Mouse (Mus musculus) heart, adult 2 months (tissue): ENCODE data around the gene Gm10282. TPM values are rescaled to one million over a fixed set of nuclear protein-coding genes. Genes with fewer than 3 reads are reported as not detected.

ENCODE experiments used
- DNase-seq, 2 experiments: peaks; one replicate each; pipeline ENCODE4 v3.0.0; 2021
- H3K27ac ChIP-seq: fragments of 200-600 bp; 2 replicates; pipeline ENCODE4 v1.8.1; 2022
- H3K27me3 ChIP-seq: fragments of 200-500 bp; 2 replicates; pipeline ENCODE4 v1.6.1; 2012; ENCODE audit warnings: mild to moderate bottlenecking, low read length, inconsistent platforms, mixed read lengths; ENCODE audit not compliant: control insufficient read depth, insufficient read depth
- H3K36me3 ChIP-seq: fragments of 200-500 bp; 2 replicates; pipeline ENCODE4 v1.6.1; 2012; ENCODE audit warnings: low read length, inconsistent platforms; ENCODE audit not compliant: control insufficient read depth, insufficient read depth
- H3K4me1 ChIP-seq: fragments of 200-500 bp; 2 replicates; pipeline ENCODE4 v1.6.1; 2011; ENCODE audit warnings: low read length; ENCODE audit not compliant: control insufficient read depth, insufficient read depth
- H3K4me3 ChIP-seq: fragments of 200-600 bp; 2 replicates; pipeline ENCODE4 v1.8.1; 2022
- H3K79me2 ChIP-seq: fragments of 200-500 bp; replicated peaks from 2 replicates; pipeline ENCODE4 v1.6.1; 2012; ENCODE audit warnings: mild to moderate bottlenecking, inconsistent platforms, low read length, moderate library complexity, mixed read lengths; ENCODE audit not compliant: control insufficient read depth, insufficient read depth
- H3K9ac ChIP-seq: fragments of 200-500 bp; 2 replicates; pipeline ENCODE4 v1.6.1; 2012; ENCODE audit warnings: low read depth, mild to moderate bottlenecking, control low read depth, inconsistent platforms, low read length, mixed read lengths
- CTCF ChIP-seq: fragments of 200-600 bp; IDR thresholded peaks from 2 replicates; pipeline ENCODE4 v1.8.1; 2022; ENCODE audit warnings: antibody characterized with exemption, mild to moderate bottlenecking, moderate library complexity
- EP300 ChIP-seq: fragments of 200-500 bp; IDR thresholded peaks from 2 replicates; pipeline ENCODE4 v1.6.1; 2011; ENCODE audit warnings: low read depth, low read length, control low read depth; ENCODE audit not compliant: insufficient read depth
- POLR2A ChIP-seq: fragments of 200-500 bp; IDR thresholded peaks from 2 replicates; pipeline ENCODE4 v1.6.1; 2011; ENCODE audit warnings: mild to moderate bottlenecking, low read depth, low read length, control low read depth; ENCODE audit not compliant: insufficient read depth
- WGBS: fragments of 180-500 bp; shearing (Covaris S2); methylation state at CpG from one replicate; pipeline ENCODE4 v1.1.7; 2018; 5-methylcytosine and 5-hydroxymethylcytosine counted together
- intact Hi-C: fragments of 180-260 bp; cut with DNase I; formaldehyde crosslinking; loops from one replicate; pipeline ENCODE4 v1.15.1; 2025
- polyA plus RNA-seq: library from polyadenylated mRNA; depleted of rRNA; stranded (reverse); fragments of >200 nt; gene quantifications from 2 replicates; pipeline ENCODE4 v1.2.3, GENCODE M21; 2012
- total RNA-seq, 2 experiments: library from RNA; stranded (reverse); gene quantifications; 2 replicates each; pipeline ENCODE4 v1.2.3; 2021

Gm10282 gene
- total and polyA plus RNA-seq, 3 experiments, result 2.9 to 8.5 (median 6.7) TPM

GRCm38 (mm10) chr8:72267106-72267505 is 38.0 kb downstream of the Gm10282 start:
- H3K4me3 ChIP-seq, result no peak overlapping the region
- H3K27me3 ChIP-seq, result no peaks in the 10 kb centered on the region
- intact Hi-C loops, result no loop called here
- H3K4me1 ChIP-seq, result peaks cover 27% of the 10 kb centered on the region
- H3K9ac ChIP-seq, result no peak overlapping the region
- H3K36me3 ChIP-seq, result peaks cover 3% of the 10 kb centered on the region; the same call in 1 of the 2 replicates
- WGBS, result 95% methylated on average over 8 of the region's 8 CpGs
- DNase-seq, result no peak
- H3K27ac ChIP-seq, result peak overlapping the region; percentile 91
- H3K79me2 ChIP-seq, result no peaks in the 10 kb centered on the region
- TF ChIP-seq EP300 (no peak), CTCF (no peak), POLR2A (no peak)

GRCm38 (mm10) chr8:72266671-72267070 is 38.4 kb downstream of the Gm10282 start:
- H3K79me2 ChIP-seq, result no peaks in the 10 kb centered on the region
- peaks cover 30% of the 10 kb centered on the region for H3K4me1 ChIP-seq
- TF ChIP-seq EP300, result no peak
- TF ChIP-seq CTCF, result no peak
- TF ChIP-seq POLR2A, result no peak
- H3K27me3 ChIP-seq, result no peaks in the 10 kb centered on the region
- H3K4me3 ChIP-seq, result no peak overlapping the region
- H3K36me3 ChIP-seq, result peaks cover 3% of the 10 kb centered on the region; the same call in 1 of the 2 replicates
- H3K9ac ChIP-seq, result no peak overlapping the region
- DNase-seq, result no peak
- intact Hi-C loops, result no loop called here
- H3K27ac ChIP-seq, result peak overlapping the region; percentile 75

GRCm38 (mm10) chr8:72265342-72265741 is 39.7 kb downstream of the Gm10282 start:
- Histone ChIP-seq H3K4me3 (no peak overlapping the region), H3K9ac (peak overlapping the region; percentile 53; the same call in 1 of the 2 replicates), H3K27me3 (no peaks in the 10 kb centered on the region), H3K27ac (peak overlapping the region; percentile 75), H3K4me1 (peaks cover 34% of the 10 kb centered on the region), H3K79me2 (no peaks in the 10 kb centered on the region), H3K36me3 (peaks cover 5% of the 10 kb centered on the region)
- DNase-seq, result peak; percentile 74 to 87
- TF ChIP-seq CTCF (no peak), EP300 (peak; percentile 99), POLR2A (peak; percentile 82)
- WGBS, result 19% methylated on average over 6 of the region's 7 CpGs
- intact Hi-C loops, result no loop called here

- TF ChIP-seq CTCF, result no peak
- no peak for TF ChIP-seq POLR2A
- no peak for TF ChIP-seq EP300
- DNase-seq, result no peak
- H3K4me1 ChIP-seq, result peaks cover 27% of the 10 kb centered on the region
- H3K27ac ChIP-seq, result peak overlapping the region; percentile 58
- H3K36me3 ChIP-seq, result peaks cover 2% of the 10 kb centered on the region
- no peaks in the 10 kb centered on the region for H3K27me3 ChIP-seq
- no peak overlapping the region for H3K4me3 ChIP-seq
- WGBS, result 52% methylated on average over 7 of the region's 7 CpGs
- intact Hi-C loops, result no loop called here
- no peaks in the 10 kb centered on the region for H3K79me2 ChIP-seq
- no peak overlapping the region for H3K9ac ChIP-seq
These were observed 41.6 kb downstream of the Gm10282 start for GRCm38 (mm10) chr8:72263451-72263850.

DNA sequence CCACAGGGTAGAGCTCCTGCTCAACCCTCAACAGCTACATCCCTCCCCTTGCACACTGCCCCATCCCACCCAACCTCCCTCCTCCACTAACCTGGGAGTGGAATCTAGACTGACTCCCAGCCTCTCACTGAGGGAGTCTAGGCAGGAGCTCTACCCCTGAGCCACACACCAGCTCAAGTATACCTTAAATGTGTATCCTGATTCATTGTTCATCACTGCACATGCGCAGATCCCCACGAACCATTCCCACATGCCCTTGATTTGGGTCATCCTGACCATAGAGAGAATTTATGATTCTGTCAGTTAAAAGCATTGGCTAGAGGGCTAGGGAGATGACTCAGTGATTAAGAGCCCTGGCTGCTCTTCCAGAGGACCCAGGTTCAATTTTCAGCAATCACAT is 42.3 kb downstream of the Gm10282 start:
- WGBS, result 96% methylated on average over 2 of the region's 2 CpGs
- H3K4me1 ChIP-seq, result peaks cover 24% of the 10 kb centered on the region
- no peaks in the 10 kb centered on the region for H3K79me2 ChIP-seq
- H3K4me3 ChIP-seq, result no peak overlapping the region
- no peak for DNase-seq
- no peak for TF ChIP-seq POLR2A
- TF ChIP-seq EP300, result no peak
- TF ChIP-seq CTCF, result no peak
- H3K36me3 ChIP-seq, result peaks cover 2% of the 10 kb centered on the region
- H3K27me3 ChIP-seq, result no peaks in the 10 kb centered on the region
- intact Hi-C loops, result loop anchor here (1.0 kb wide), 1 partner anchor 103 kb away; no protein-coding TSS in a partner anchor
- H3K9ac ChIP-seq, result no peak overlapping the region
- H3K27ac ChIP-seq, result peak overlapping the region; percentile 61

- DNase-seq, result peak in 1 of 2 experiments; percentile 65
- H3K27ac ChIP-seq, result peak overlapping the region; percentile 61
- peak overlapping the region; percentile 52 for H3K9ac ChIP-seq
- peaks cover 2% of the 10 kb centered on the region for H3K36me3 ChIP-seq
- no peaks in the 10 kb centered on the region for H3K79me2 ChIP-seq
- H3K4me3 ChIP-seq, result no peak overlapping the region
- TF ChIP-seq CTCF (peak; percentile 77), EP300 (peak; percentile 76; the same call in 1 of the 2 replicates), POLR2A (no peak)
- WGBS, result 46% methylated on average over 5 of the region's 5 CpGs
- intact Hi-C loops, result loop anchor here (1.0 kb wide), 1 partner anchor 103 kb away; no protein-coding TSS in a partner anchor
- H3K27me3 ChIP-seq, result no peaks in the 10 kb centered on the region
- peaks cover 24% of the 10 kb centered on the region for H3K4me1 ChIP-seq
These were observed 43.2 kb downstream of the Gm10282 start for GRCm38 (mm10) chr8:72261872-72262271.
